In genomic region chr8:105938306-105938669, GRCm38 (mm10) we compare ENCODE assay signal across 8 mouse cellular contexts. TPM values are rescaled to one million over a fixed set of nuclear protein-coding genes. Genes with fewer than 3 reads are reported as not detected.
DNase-seq lines count a peak whose midpoint lies in the region; ATAC-seq lines count a peak whose summit lies in the region.

TSS of gene Psmb10 (minus strand) at chr8:105938444.

- peak within 1 kb of the TSS; percentile 55 for H3K4me3 ChIP-seq in forebrain, embryonic 14.5 days (ENCODE audit: low read depth, low read length)
- peak within 1 kb of the TSS; percentile 68 for H3K4me3 ChIP-seq in hindbrain, embryonic 12.5 days
- H3K4me3 ChIP-seq in midbrain, embryonic 12.5 days, result peak within 1 kb of the TSS; percentile 59

- peak within 1 kb of the TSS; percentile 77 for H3K9ac ChIP-seq in forebrain, embryonic 14.5 days (ENCODE audit: low read length)
- H3K9ac ChIP-seq in hindbrain, embryonic 12.5 days, result peak within 1 kb of the TSS; percentile 76
- H3K9ac ChIP-seq in midbrain, embryonic 12.5 days (replicated peaks), result peak within 1 kb of the TSS; percentile 77

- intact Hi-C loops in left cerebral cortex, postnatal 36 days (cut with DNase I), result loop anchor here (2.0 kb wide), 1 partner anchor 27 kb away; no protein-coding TSS in a partner anchor

- peak within 1 kb of the TSS; percentile 75 for H3K4me2 ChIP-seq in forebrain, embryonic 14.5 days (ENCODE audit: low read length)
- H3K4me2 ChIP-seq in hindbrain, embryonic 12.5 days (replicated peaks), result peak within 1 kb of the TSS; percentile 91
- H3K4me2 ChIP-seq in midbrain, embryonic 12.5 days (replicated peaks), result peak within 1 kb of the TSS; percentile 87

- no peaks in the 10 kb centered on the region for H3K27me3 ChIP-seq in forebrain, embryonic 14.5 days (replicated peaks; ENCODE audit: control insufficient read depth, insufficient read depth, low read length)
- H3K27me3 ChIP-seq in hindbrain, embryonic 12.5 days, result no peaks in the 10 kb centered on the region
- no peaks in the 10 kb centered on the region for H3K27me3 ChIP-seq in midbrain, embryonic 12.5 days

- WGBS in forebrain, embryonic 14.5 days, result 38% methylated on average over 4 of the region's 4 CpGs
- WGBS in hindbrain, embryonic 12.5 days, result 43% methylated on average over 4 of the region's 4 CpGs
- 43% methylated on average over 4 of the region's 4 CpGs for whole genome bisulfite sequencing in midbrain, embryonic 12.5 days

- H3K4me1 ChIP-seq in forebrain, embryonic 14.5 days (ENCODE audit: control insufficient read depth, insufficient read depth, low read length), result peaks cover 5% of the 10 kb centered on the region
- peaks cover 20% of the 10 kb centered on the region for H3K4me1 ChIP-seq in hindbrain, embryonic 12.5 days
- peaks cover 16% of the 10 kb centered on the region for H3K4me1 ChIP-seq in midbrain, embryonic 12.5 days

- peak within 1 kb of the TSS; percentile 70 for H3K27ac ChIP-seq in forebrain, embryonic 14.5 days (ENCODE audit: low read depth, low read length)
- H3K27ac ChIP-seq in hindbrain, embryonic 12.5 days, result peak within 1 kb of the TSS; percentile 92
- H3K27ac ChIP-seq in midbrain, embryonic 12.5 days (replicated peaks), result peak within 1 kb of the TSS; percentile 78

- DNase-seq in cerebellum, adult 9-11 months, result peak; percentile 38
- peak; percentile 55 to 89 for DNase-seq in adrenal gland, adult (ENCODE audit: inconsistent age in 2 of 2, low spot score in 1 of 2)
- DNase-seq in forebrain, embryonic 14.5 days (ENCODE audit: low spot score), result peak; percentile 15
- no peak for DNase-seq in left cerebral cortex, postnatal 36 days (ENCODE audit: low spot score in 2 of 2)
- no peak for DNase-seq in urinary bladder, postnatal 10 days (ENCODE audit: low spot score)

- 0 out of 2 replicates have a peak, but pooled peaks cover under 1% of the 10 kb centered on the region for H3K36me3 ChIP-seq in forebrain, embryonic 14.5 days (ENCODE audit: control insufficient read depth, insufficient read depth, low read length)
- H3K36me3 ChIP-seq in hindbrain, embryonic 12.5 days, result no peaks in the 10 kb centered on the region
- H3K36me3 ChIP-seq in midbrain, embryonic 12.5 days, result no peaks in the 10 kb centered on the region

- ATAC-seq in cerebellum, adult (ENCODE audit: insufficient number of reproducible peaks, low FRiP score, low TSS enrichment), result no peak
- ATAC-seq in forebrain, embryonic 14.5 days, result no peak
- ATAC-seq in hindbrain, embryonic 12.5 days (ENCODE audit: low FRiP score), result no peak
- ATAC-seq in midbrain, embryonic 12.5 days (ENCODE audit: low FRiP score, low read depth), result no peak

- no peaks in the 10 kb centered on the region for H3K9me3 ChIP-seq in forebrain, embryonic 14.5 days (replicated peaks; ENCODE audit: control insufficient read depth, low read length)
- H3K9me3 ChIP-seq in hindbrain, embryonic 12.5 days (replicated peaks), result no peaks in the 10 kb centered on the region
- H3K9me3 ChIP-seq in midbrain, embryonic 12.5 days, result no peaks in the 10 kb centered on the region

RNA-seq across cellular contexts. Expression of gene Psmb10, which starts in this region (rescaled TPM):
- polyA plus RNA-seq in forebrain, embryonic 14.5 days (2014; fragmentation: Nextera tagmentation; extraction: Ambion mirVana), result 48.2 and 57.8 TPM in 2 replicates
- 27.3 and 30.2 TPM in 2 replicates for polyA plus RNA-seq in hindbrain, embryonic 12.5 days (2016; fragmentation: Nextera tagmentation; extraction: Ambion mirVana)
- 100 to 1,000 TPM in 1 of 2 experiments, 10 to 100 TPM in 1; 80.6 to 117 TPM for total RNA-seq in left cerebral cortex, postnatal 36 days (2021)
- 21.4 and 25.8 TPM in 2 replicates for polyA plus RNA-seq in midbrain, embryonic 12.5 days (2016; fragmentation: Nextera tagmentation; extraction: Ambion mirVana)

Comparison
In these comparisons a context has a peak if more than half of its experiments do, and no peak if none do; other contexts are left out.
1. DNase-seq: peak in cerebellum, adult 9-11 months (single experiment), adrenal gland, adult (2 of 2) and forebrain, embryonic 14.5 days (single experiment); none in left cerebral cortex, postnatal 36 days (0 of 2) and urinary bladder, postnatal 10 days (single experiment).
2. Peak in every context shown above with its lines, with median percentiles within 50 percentile points of each other: H3K27ac ChIP-seq, H3K4me2 ChIP-seq, H3K4me3 ChIP-seq and H3K9ac ChIP-seq.